ENCODE assay signal across 8 mouse cellular contexts in the genomic region with DNA sequence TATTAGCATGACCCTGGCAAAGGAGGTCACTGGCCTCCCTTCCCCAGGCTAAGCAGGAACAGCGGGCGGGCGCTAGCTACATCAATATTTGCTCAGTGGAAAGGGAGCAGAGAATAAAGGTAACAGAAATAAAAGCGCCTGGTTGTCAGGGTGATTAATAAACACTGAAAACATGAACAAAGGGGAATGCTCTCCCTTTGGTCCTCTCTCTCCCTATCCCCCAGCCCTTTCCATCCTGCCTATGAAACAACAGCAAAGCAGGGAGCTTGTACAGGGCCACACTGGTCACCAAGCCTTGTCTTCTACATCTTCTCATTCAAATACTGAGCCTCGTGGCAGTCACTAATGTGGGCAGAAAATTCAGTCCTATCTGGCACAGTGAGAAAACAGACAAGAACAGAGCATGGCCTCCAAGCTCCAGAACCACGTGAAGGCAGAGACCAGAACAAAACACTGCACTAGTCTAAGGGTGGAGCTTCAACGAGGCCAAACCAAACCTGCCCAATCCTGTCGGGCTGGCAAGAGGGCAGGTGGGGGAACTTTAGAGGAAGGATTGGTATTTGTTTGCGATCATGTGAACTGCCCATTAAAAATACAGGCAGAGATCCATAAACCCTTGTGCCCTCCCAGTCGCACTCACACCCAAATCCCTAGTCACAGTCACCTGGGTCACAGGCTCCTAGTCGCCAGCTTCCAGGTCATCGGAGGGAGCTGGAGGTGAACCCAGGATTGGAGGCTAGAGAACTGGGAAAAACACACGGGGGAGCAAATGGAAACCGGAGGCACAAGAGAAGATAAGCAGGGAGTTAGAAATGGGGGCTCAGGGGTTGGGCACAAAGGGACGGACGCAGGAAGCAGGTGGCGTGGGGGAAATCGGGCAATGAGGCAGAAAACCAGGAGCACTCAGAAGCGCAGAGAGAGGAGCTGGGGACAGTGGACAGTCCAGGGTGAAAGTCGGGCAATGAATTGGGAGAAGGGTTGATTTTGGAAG. TPM values are rescaled to one million over a fixed set of nuclear protein-coding genes. Genes with fewer than 3 reads are reported as not detected.
DNase-seq lines count a peak whose midpoint lies in the region; ATAC-seq and TF ChIP-seq lines count a peak whose summit lies in the region.

No protein-coding gene starts in this region.

- H3K4me3 ChIP-seq in embryonic facial prominence, embryonic 11.5 days (ENCODE audit: low read depth, low read length) = peak overlapping the region; percentile 47
- H3K4me3 ChIP-seq in hindbrain, embryonic 11.5 days (ENCODE audit: low read depth, low read length) = peak overlapping the region; percentile 50
- H3K4me3 ChIP-seq in left cerebral cortex, adult 2 months = peak overlapping the region; percentile 81
- H3K4me3 ChIP-seq in stomach, embryonic 15.5 days (replicated peaks) = peak overlapping the region; percentile 62

- WGBS in embryonic facial prominence, embryonic 11.5 days = 15% methylated on average over 20 of the region's 20 CpGs
- WGBS in hindbrain, embryonic 11.5 days = 5% methylated on average over 20 of the region's 20 CpGs
- 12% methylated on average over 20 of the region's 20 CpGs for WGBS in stomach, embryonic 15.5 days

- DNase-seq in heart, adult 9 months (ENCODE audit: low spot score in 2 of 2) = peak; percentile 36 to 54
- DNase-seq in heart, postnatal 25 days (ENCODE audit: low spot score) = no peak
- DNase-seq in adrenal gland, postnatal 10 days = peak; percentile 54
- peak; percentile 45 for DNase-seq in embryonic facial prominence, embryonic 11.5 days (ENCODE audit: low spot score)
- DNase-seq in hindbrain, embryonic 11.5 days (ENCODE audit: low spot score) = peak; percentile 59
- peak in 1 of 2 experiments; percentile 29 for DNase-seq in left cerebral cortex, adult 2 months (ENCODE audit: extremely low spot score in 1 of 2, low spot score in 2 of 2)

- peak; percentile 5; the same call in 1 of the 2 replicates for ATAC-seq in embryonic facial prominence, embryonic 11.5 days (replicated peaks; ENCODE audit: insufficient number of reproducible peaks, low FRiP score, low TSS enrichment, low read depth)
- ATAC-seq in hindbrain, embryonic 11.5 days (ENCODE audit: low FRiP score) = peak; percentile 60
- ATAC-seq in megakaryocyte-erythroid progenitor cell, adult 5-6 weeks (replicated peaks; ENCODE audit: low FRiP score, low TSS enrichment, poor library complexity, severe bottlenecking) = peak; percentile 52
- ATAC-seq in stomach, embryonic 15.5 days (ENCODE audit: insufficient read depth, low FRiP score, low read depth) = peak; percentile 44

- no peaks in the 10 kb centered on the region for H3K4me1 ChIP-seq in embryonic facial prominence, embryonic 11.5 days (ENCODE audit: control insufficient read depth, insufficient read depth, low read length)
- peaks cover 4% of the 10 kb centered on the region; the same call in 1 of the 2 replicates for H3K4me1 ChIP-seq in hindbrain, embryonic 11.5 days (replicated peaks; ENCODE audit: control insufficient read depth, insufficient read depth, low read length)
- H3K4me1 ChIP-seq in stomach, embryonic 15.5 days = peaks cover 49% of the 10 kb centered on the region

- TF ChIP-seq CTCF in left cerebral cortex, adult 2 months (IDR thresholded peaks at IDR 0.05) = no peak

- no peaks in the 10 kb centered on the region for H3K27me3 ChIP-seq in embryonic facial prominence, embryonic 11.5 days (ENCODE audit: control insufficient read depth, insufficient read depth, low read length)
- no peaks in the 10 kb centered on the region for H3K27me3 ChIP-seq in hindbrain, embryonic 11.5 days (ENCODE audit: control insufficient read depth, insufficient read depth, low read length)
- no peaks in the 10 kb centered on the region for H3K27me3 ChIP-seq in stomach, embryonic 15.5 days (replicated peaks)

- H3K4me2 ChIP-seq in embryonic facial prominence, embryonic 11.5 days (ENCODE audit: low read depth, low read length) = peak overlapping the region; percentile 59
- peak overlapping the region; percentile 81 for H3K4me2 ChIP-seq in hindbrain, embryonic 11.5 days (replicated peaks; ENCODE audit: low read depth, low read length)
- peak overlapping the region; percentile 83 for H3K4me2 ChIP-seq in stomach, embryonic 15.5 days

- peak overlapping the region; percentile 22 for H3K27ac ChIP-seq in embryonic facial prominence, embryonic 11.5 days (replicated peaks; ENCODE audit: low read depth, low read length)
- H3K27ac ChIP-seq in hindbrain, embryonic 11.5 days (ENCODE audit: low read depth, low read length) = peak overlapping the region; percentile 86
- H3K27ac ChIP-seq in left cerebral cortex, adult 2 months = peak overlapping the region; percentile 92
- peak overlapping the region; percentile 97 for H3K27ac ChIP-seq in stomach, embryonic 15.5 days

- H3K36me3 ChIP-seq in embryonic facial prominence, embryonic 11.5 days (replicated peaks; ENCODE audit: control insufficient read depth, insufficient read depth, low read depth, low read length) = no peaks in the 10 kb centered on the region
- H3K36me3 ChIP-seq in hindbrain, embryonic 11.5 days (ENCODE audit: control insufficient read depth, insufficient read depth, low read length) = no peaks in the 10 kb centered on the region
- no peaks in the 10 kb centered on the region for H3K36me3 ChIP-seq in stomach, embryonic 15.5 days

- no peaks in the 10 kb centered on the region for H3K9me3 ChIP-seq in embryonic facial prominence, embryonic 11.5 days (replicated peaks; ENCODE audit: control insufficient read depth, low read length)
- no peaks in the 10 kb centered on the region for H3K9me3 ChIP-seq in hindbrain, embryonic 11.5 days (ENCODE audit: control insufficient read depth, low read length)
- H3K9me3 ChIP-seq in stomach, embryonic 15.5 days = no peaks in the 10 kb centered on the region

- intact Hi-C loops in heart, postnatal 25 days (cut with DNase I) = no loop called here
- intact Hi-C loops in left cerebral cortex, adult 2 months (cut with DNase I) = loop anchor here (5.0 kb wide), 1 partner anchor 220 kb away; a partner anchor contains a TSS

- H3K9ac ChIP-seq in embryonic facial prominence, embryonic 11.5 days (replicated peaks; ENCODE audit: low read length) = peak overlapping the region; percentile 68
- peak overlapping the region; percentile 68 for H3K9ac ChIP-seq in hindbrain, embryonic 11.5 days (ENCODE audit: low read depth, low read length)
- peak overlapping the region; percentile 46 for H3K9ac ChIP-seq in stomach, embryonic 15.5 days

RNA-seq across cellular contexts. Expression of a gene that starts 0.9 kb away (rescaled TPM):
- 1 to 10 TPM; 9.6 to 9.9 TPM for total RNA-seq in heart, postnatal 25 days (2021)
- 10 to 100 TPM; 27.0 to 27.5 TPM for total RNA-seq in adrenal gland, postnatal 10 days (2021)
- polyA plus RNA-seq in embryonic facial prominence, embryonic 11.5 days (2014; fragmentation: Nextera tagmentation; extraction: Ambion mirVana) = 11.8 and 15.1 TPM in 2 replicates
- 18.0 and 20.4 TPM in 2 replicates for polyA plus RNA-seq in hindbrain, embryonic 11.5 days (2014; fragmentation: Nextera tagmentation; extraction: Ambion mirVana)
- total RNA-seq in left cerebral cortex, adult 2 months (2021) = 10 to 100 TPM; 21.3 to 22.6 TPM
- total RNA-seq in megakaryocyte-erythroid progenitor cell, adult 5-6 weeks (2014; fragmentation: Nextera tagmentation) = 26.7 and 34.4 TPM in 2 replicates
- 8.0 and 12.4 TPM in 2 replicates for total RNA-seq in megakaryocyte-erythroid progenitor cell, adult 5-6 weeks (2017)
- polyA plus RNA-seq in stomach, embryonic 15.5 days (2015; fragmentation: Nextera tagmentation; extraction: Ambion mirVana) = 16.6 and 18.9 TPM in 2 replicates

RNA-seq across cellular contexts. Expression of a gene that starts 19.2 kb away (rescaled TPM):
- 1 to 10 TPM; 8.1 to 8.3 TPM for total RNA-seq in heart, postnatal 25 days (2021)
- 10 to 100 TPM in 1 of 2 experiments, 1 to 10 TPM in 1; 3.6 to 10.8 TPM for total RNA-seq in adrenal gland, postnatal 10 days (2021)
- 2.2 and 2.5 TPM in 2 replicates for polyA plus RNA-seq in embryonic facial prominence, embryonic 11.5 days (2014; fragmentation: Nextera tagmentation; extraction: Ambion mirVana)
- 1.6 and 1.8 TPM in 2 replicates for polyA plus RNA-seq in hindbrain, embryonic 11.5 days (2014; fragmentation: Nextera tagmentation; extraction: Ambion mirVana)
- 1 to 10 TPM; 1.6 to 3.2 TPM for total RNA-seq in left cerebral cortex, adult 2 months (2021)
- 2.7 TPM in 1 of 2 replicates, not detected in the other for total RNA-seq in megakaryocyte-erythroid progenitor cell, adult 5-6 weeks (2014; fragmentation: Nextera tagmentation)
- total RNA-seq in megakaryocyte-erythroid progenitor cell, adult 5-6 weeks (2017) = 6.7 and 8.8 TPM in 2 replicates
- 5.2 and 6.6 TPM in 2 replicates for polyA plus RNA-seq in stomach, embryonic 15.5 days (2015; fragmentation: Nextera tagmentation; extraction: Ambion mirVana)

RNA-seq across cellular contexts. Expression of a gene that starts 41.9 kb away (rescaled TPM):
- 1 to 10 TPM in 1 of 2 experiments, under 1 TPM in 1; 0.78 to 2.4 TPM for total RNA-seq in heart, postnatal 25 days (2021)
- under 1 TPM; 0.85 to 0.99 TPM for total RNA-seq in adrenal gland, postnatal 10 days (2021)
- polyA plus RNA-seq in embryonic facial prominence, embryonic 11.5 days (2014; fragmentation: Nextera tagmentation; extraction: Ambion mirVana) = 1.9 and 5.2 TPM in 2 replicates
- polyA plus RNA-seq in hindbrain, embryonic 11.5 days (2014; fragmentation: Nextera tagmentation; extraction: Ambion mirVana) = 1.4 and 1.5 TPM in 2 replicates
- total RNA-seq in left cerebral cortex, adult 2 months (2021) = 1 to 10 TPM; 5.9 to 6.4 TPM
- not detected in 2 replicates for total RNA-seq in megakaryocyte-erythroid progenitor cell, adult 5-6 weeks (2014; fragmentation: Nextera tagmentation)
- total RNA-seq in megakaryocyte-erythroid progenitor cell, adult 5-6 weeks (2017) = not detected in 2 replicates
- 8.4 and 9.1 TPM in 2 replicates for polyA plus RNA-seq in stomach, embryonic 15.5 days (2015; fragmentation: Nextera tagmentation; extraction: Ambion mirVana)

Comparison
In these comparisons a context has a peak if more than half of its experiments do, and no peak if none do; other contexts are left out.
1. ATAC-seq: peak in every context shown above with its lines; median percentile 60 in hindbrain, embryonic 11.5 days; 52 in megakaryocyte-erythroid progenitor cell, adult 5-6 weeks; 44 in stomach, embryonic 15.5 days; 5 in embryonic facial prominence, embryonic 11.5 days.
2. H3K27ac ChIP-seq: peak in every context shown above with its lines; median percentile 97 in stomach, embryonic 15.5 days; 92 in left cerebral cortex, adult 2 months; 86 in hindbrain, embryonic 11.5 days; 22 in embryonic facial prominence, embryonic 11.5 days.